Comparison of ENCODE assay signal across 10 mouse cellular contexts in genomic region chr15:5343794-5344193, GRCm38 (mm10).
DNase-seq lines count a peak whose midpoint lies in the region; ATAC-seq and TF ChIP-seq lines count a peak whose summit lies in the region.
"Had no signal": no experiment of that assay in that cellular context is flagged by ENCODE, and none has a peak within 500 bp of the region (broad histone marks: within the 10 kb centered on the region; RNA-seq: fewer than 3 reads in every experiment).

No protein-coding gene starts in this region.

- no peak for TF ChIP-seq EP300 in liver, postnatal 0 days (IDR thresholded peaks at IDR 0.05; ENCODE audit: low read depth)

- no peaks in the 10 kb centered on the region for H3K4me1 ChIP-seq in kidney, embryonic 16.5 days (ENCODE audit: insufficient read depth, low read length)
- peaks cover 3% of the 10 kb centered on the region; the same call in 1 of the 2 replicates for H3K4me1 ChIP-seq in liver, postnatal 0 days (ENCODE audit: insufficient read depth)
- H3K4me1 ChIP-seq: embryonic facial prominence, embryonic 13.5 days; limb, embryonic 12.5 days had no signal

- no peaks in the 10 kb centered on the region for H3K9me3 ChIP-seq in kidney, embryonic 16.5 days (ENCODE audit: low read length)
- no peaks in the 10 kb centered on the region for H3K9me3 ChIP-seq in liver, postnatal 0 days (ENCODE audit: low read length)
- H3K9me3 ChIP-seq: embryonic facial prominence, embryonic 13.5 days; limb, embryonic 12.5 days had no signal

- intact Hi-C loops in left cerebral cortex, postnatal 36 days (cut with DNase I), result no loop called here
- intact Hi-C loops in gastrocnemius, postnatal 14 days (cut with DNase I; ENCODE audit: low total_unique reads), result no loop called here

- no peak for TF ChIP-seq CTCF in liver, postnatal 0 days (IDR thresholded peaks at IDR 0.05; ENCODE audit: low read depth)

- no peak overlapping the region for H3K9ac ChIP-seq in kidney, embryonic 16.5 days (replicated peaks; ENCODE audit: low read length)
- no peak overlapping the region for H3K9ac ChIP-seq in liver, postnatal 0 days (replicated peaks)
- H3K9ac ChIP-seq: embryonic facial prominence, embryonic 13.5 days; limb, embryonic 12.5 days had no signal

- ATAC-seq in kidney, embryonic 16.5 days (ENCODE audit: low FRiP score, low TSS enrichment), result peak; percentile 91
- no peak for ATAC-seq in liver, postnatal 0 days

- H3K27me3 ChIP-seq in kidney, embryonic 16.5 days (ENCODE audit: insufficient read depth, low read length), result no peaks in the 10 kb centered on the region
- H3K27me3 ChIP-seq in liver, postnatal 0 days (ENCODE audit: insufficient read depth, low read length), result no peaks in the 10 kb centered on the region
- H3K27me3 ChIP-seq: embryonic facial prominence, embryonic 13.5 days; limb, embryonic 12.5 days had no signal

- H3K4me2 ChIP-seq in kidney, embryonic 16.5 days (replicated peaks; ENCODE audit: low read depth, low read length), result no peak overlapping the region
- no peak overlapping the region for H3K4me2 ChIP-seq in liver, postnatal 0 days (ENCODE audit: low read depth, low read length)
- H3K4me2 ChIP-seq: embryonic facial prominence, embryonic 13.5 days; limb, embryonic 12.5 days had no signal

- DNase-seq in left cerebral cortex, adult 11 months (ENCODE audit: low spot score), result peak; percentile 1
- no peak for DNase-seq in left cerebral cortex, postnatal 36 days (ENCODE audit: low spot score in 2 of 2)
- DNase-seq in gastrocnemius, postnatal 14 days, result peak; percentile 59
- peak; percentile 5 for DNase-seq in mesoderm, embryonic 11.5 days (ENCODE audit: low read depth, low spot score)
- DNase-seq in liver, postnatal 0 days, result no peak
- DNase-seq in cerebellum, adult 9-11 months, result no peak
- DNase-seq in T-cell, adult 2 months (ENCODE audit: low spot score), result no peak

- WGBS in kidney, embryonic 16.5 days, result 25% methylated on average over 6 of the region's 6 CpGs
- 71% methylated on average over 6 of the region's 6 CpGs for WGBS in liver, postnatal 0 days (ENCODE audit: insufficient replicate concordance)

- H3K27ac ChIP-seq in kidney, embryonic 16.5 days (ENCODE audit: low read length), result no peak overlapping the region
- H3K27ac ChIP-seq in liver, postnatal 0 days (ENCODE audit: low read depth), result no peak overlapping the region
- H3K27ac ChIP-seq: embryonic facial prominence, embryonic 13.5 days; limb, embryonic 12.5 days had no signal

- H3K36me3 ChIP-seq in kidney, embryonic 16.5 days (ENCODE audit: insufficient read depth, low read length), result no peaks in the 10 kb centered on the region
- no peaks in the 10 kb centered on the region for H3K36me3 ChIP-seq in liver, postnatal 0 days (replicated peaks; ENCODE audit: insufficient read depth, low read length)
- H3K36me3 ChIP-seq: embryonic facial prominence, embryonic 13.5 days; limb, embryonic 12.5 days had no signal

- no peak overlapping the region for H3K4me3 ChIP-seq in kidney, embryonic 16.5 days (ENCODE audit: low read length)
- no peak overlapping the region for H3K4me3 ChIP-seq in liver, postnatal 0 days (ENCODE audit: low read depth, low read length)
- H3K4me3 ChIP-seq: embryonic facial prominence, embryonic 13.5 days; limb, embryonic 12.5 days had no signal

Comparison
In these comparisons a context has a peak if more than half of its experiments do, and no peak if none do; other contexts are left out.
1. DNase-seq: peak in left cerebral cortex, adult 11 months (single experiment), gastrocnemius, postnatal 14 days (single experiment) and mesoderm, embryonic 11.5 days (single experiment); none in left cerebral cortex, postnatal 36 days (0 of 2), liver, postnatal 0 days (single experiment), cerebellum, adult 9-11 months (single experiment) and T-cell, adult 2 months (single experiment).